Mouse (Mus musculus) stomach, embryonic 14.5 days (tissue): ENCODE results near the gene Fen1. TPM values are rescaled to one million over a fixed set of nuclear protein-coding genes. Genes with fewer than 3 reads are reported as not detected.
"Not testable (repeated sequence)": the region's sequence is repeated elsewhere in the genome, so short reads cannot be mapped to it uniquely, and the experiment has no call there.

ENCODE experiments used
- ATAC-seq: fragments of 200-750 bp; cut with Nextera tagmentation; 2 replicates; pipeline ENCODE4 v1.8.0; 2017; ENCODE audit warnings: low read depth, moderate TSS enrichment; ENCODE audit not compliant: insufficient number of reproducible peaks, insufficient read depth, low FRiP score
- H3K27ac ChIP-seq: fragments of 300-500 bp; sonication (generic); 2 replicates; pipeline ENCODE4 v1.5.1; 2014; ENCODE audit warnings: mild to moderate bottlenecking, low read length, moderate library complexity, mixed read lengths
- H3K27me3 ChIP-seq: fragments of 300-500 bp; sonication (generic); 2 replicates; pipeline ENCODE4 v1.6.1; 2014; ENCODE audit warnings: low read length, control low read depth, mixed read lengths; ENCODE audit not compliant: control insufficient read depth, insufficient read depth
- H3K36me3 ChIP-seq: fragments of 300-500 bp; sonication (generic); 2 replicates; pipeline ENCODE4 v1.6.1; 2014; ENCODE audit warnings: mild to moderate bottlenecking, control low read depth, low read length, moderate library complexity, mixed read lengths; ENCODE audit not compliant: control insufficient read depth, insufficient read depth
- H3K4me1 ChIP-seq: fragments of 300-500 bp; sonication (generic); 2 replicates; pipeline ENCODE4 v1.6.1; 2014; ENCODE audit warnings: low read length, control low read depth, mixed read lengths; ENCODE audit not compliant: control insufficient read depth, insufficient read depth
- H3K4me2 ChIP-seq: fragments of 300-500 bp; sonication (generic); replicated peaks from 2 replicates; pipeline ENCODE4 v1.6.1; 2014; ENCODE audit warnings: low read depth, low read length, control low read depth
- H3K4me3 ChIP-seq: fragments of 300-500 bp; sonication (generic); 2 replicates; pipeline ENCODE4 v1.5.1; 2014; ENCODE audit warnings: low read depth, low read length, control low read depth
- H3K9ac ChIP-seq: fragments of 300-500 bp; sonication (generic); replicated peaks from 2 replicates; pipeline ENCODE4 v1.6.1; 2014; ENCODE audit warnings: low read depth, mild to moderate bottlenecking, control low read depth, low read length, moderate library complexity, mixed read lengths
- H3K9me3 ChIP-seq: fragments of 300-500 bp; sonication (generic); 2 replicates; pipeline ENCODE4 v1.6.1; 2016; ENCODE audit warnings: low read depth, low read length, control low read depth; ENCODE audit not compliant: control insufficient read depth
- WGBS: fragments of 180-500 bp; shearing (Covaris S2); extraction: QIAGEN DNeasy Blood & Tissue Kit; methylation state at CpG from one replicate; pipeline ENCODE4 v1.1.7; 2014; 5-methylcytosine and 5-hydroxymethylcytosine counted together
- microRNA-seq: library from miRNA; unstranded; fragments of <30 nt; microRNA quantifications from one replicate; pipeline ENCODE4, GENCODE M21; 2016
- polyA plus RNA-seq: library from polyadenylated mRNA; unstranded; fragments of >200 nt; fragmentation: Nextera tagmentation; extraction: Ambion mirVana; gene quantifications from 2 replicates; pipeline ENCODE4 v1.2.1, GENCODE M21; 2014

Gene Fen1
- polyA plus RNA-seq, 1 experiment from 2014 or later = 65.1 TPM

DNA sequence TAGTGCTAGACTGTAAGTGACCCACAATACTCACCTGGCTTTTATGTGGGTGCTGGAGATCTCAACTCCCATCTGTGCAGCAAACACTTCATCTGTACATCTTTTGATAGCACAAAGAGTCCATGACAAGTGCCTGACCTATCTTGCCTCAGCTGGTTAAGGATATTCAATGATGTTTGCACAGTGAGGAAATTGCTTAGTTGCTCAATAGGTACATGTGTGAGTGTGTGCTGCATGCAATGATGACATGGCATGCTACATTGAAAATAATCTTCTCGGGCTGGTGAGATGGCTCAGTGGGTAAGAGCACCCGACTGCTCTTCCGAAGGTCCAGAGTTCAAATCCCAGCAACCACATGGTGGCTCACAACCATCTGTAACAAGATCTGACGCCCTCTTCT is 38.0 kb downstream of the Fen1 start:
- not testable (repeated sequence) for H3K9ac ChIP-seq, H3K4me2 ChIP-seq, H3K4me1 ChIP-seq, H3K36me3 ChIP-seq, H3K9me3 ChIP-seq, H3K27me3 ChIP-seq, H3K27ac ChIP-seq, H3K4me3 ChIP-seq, ATAC-seq
- WGBS = 81% methylated on average over 4 of the region's 4 CpGs

- ATAC-seq = no peak
- H3K36me3 ChIP-seq = no peaks in the 10 kb centered on the region
- H3K9ac ChIP-seq = no peak overlapping the region
- H3K9me3 ChIP-seq = no peaks in the 10 kb centered on the region
- no peaks in the 10 kb centered on the region for H3K27me3 ChIP-seq
- H3K4me3 ChIP-seq = no peak overlapping the region
- WGBS = 87% methylated on average over 3 of the region's 3 CpGs
- H3K27ac ChIP-seq = no peak overlapping the region
- H3K4me2 ChIP-seq = no peak overlapping the region
- H3K4me1 ChIP-seq = no peaks in the 10 kb centered on the region
Observed at GRCm38 (mm10) chr19:10163896-10164295, 40.1 kb downstream of the Fen1 start.

DNA sequence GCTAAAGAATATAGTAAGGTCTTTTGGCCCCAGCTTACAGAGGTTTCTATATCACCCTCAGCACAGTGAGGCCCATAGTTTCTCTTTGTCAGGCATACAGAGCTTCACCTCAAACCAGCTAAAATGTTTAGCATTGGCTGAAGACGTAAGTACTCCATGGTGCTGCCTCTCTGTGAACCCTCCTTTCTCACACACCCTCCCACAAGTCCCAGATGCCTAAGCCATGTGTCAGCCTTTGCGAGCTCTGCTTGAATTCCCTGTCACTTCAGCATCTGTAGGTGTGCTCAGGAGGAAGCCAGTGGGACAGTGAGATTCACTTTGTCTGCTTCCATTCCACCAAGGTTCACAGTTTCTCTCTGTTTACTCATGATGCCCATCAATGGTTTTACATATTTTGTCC is 46.2 kb downstream of the Fen1 start:
- H3K9me3 ChIP-seq = no peaks in the 10 kb centered on the region
- no peaks in the 10 kb centered on the region for H3K27me3 ChIP-seq
- ATAC-seq = no peak
- H3K4me3 ChIP-seq = no peak overlapping the region
- no peak overlapping the region for H3K4me2 ChIP-seq
- 48% methylated on average over 2 of the region's 2 CpGs for WGBS
- no peak overlapping the region for H3K27ac ChIP-seq
- no peaks in the 10 kb centered on the region for H3K4me1 ChIP-seq
- no peaks in the 10 kb centered on the region for H3K36me3 ChIP-seq
- no peak overlapping the region for H3K9ac ChIP-seq

DNA sequence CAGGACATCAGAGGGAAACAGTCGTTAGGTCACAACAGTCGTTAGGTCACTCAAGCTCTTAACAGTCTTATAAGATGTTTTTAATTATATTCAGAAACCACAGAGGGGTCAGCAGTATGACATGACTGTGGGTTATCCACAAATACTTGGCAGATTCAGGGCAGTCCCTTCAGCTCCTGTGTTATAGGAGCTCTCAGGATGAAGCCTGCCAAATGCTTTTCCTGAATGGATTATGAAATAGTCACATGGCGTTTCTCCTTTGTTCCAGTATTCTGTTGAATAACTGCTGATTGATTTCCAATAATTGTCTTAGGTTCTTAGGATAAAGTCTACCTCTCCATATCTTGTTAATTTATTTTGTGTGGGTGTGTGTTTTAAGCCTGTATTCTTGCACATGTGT is 54.8 kb downstream of the Fen1 start:
- no peaks in the 10 kb centered on the region for H3K4me1 ChIP-seq
- ATAC-seq = no peak
- 75% methylated on average over 3 of the region's 3 CpGs for WGBS
- no peak overlapping the region for H3K9ac ChIP-seq
- no peak overlapping the region for H3K4me3 ChIP-seq
- no peak overlapping the region for H3K4me2 ChIP-seq
- no peaks in the 10 kb centered on the region for H3K36me3 ChIP-seq
- no peaks in the 10 kb centered on the region for H3K9me3 ChIP-seq
- no peaks in the 10 kb centered on the region for H3K27me3 ChIP-seq
- H3K27ac ChIP-seq = peak overlapping the region; percentile 23; the same call in 1 of the 2 replicates

Small RNA genes lying within 50 kb of the gene (microRNA-seq; reads per million reads assigned to microRNA genes)
- gene Mir6993 = not detected

Other genes with a start within 250 kb of the Fen1 start
- gene Fth1, start 223.6 kb downstream of the Fen1 start, polyA plus RNA-seq = 1,491 and 1,524 TPM in 2 replicates
- gene Best1, start 202.5 kb downstream of the Fen1 start, polyA plus RNA-seq = 0.35 and 0.72 TPM in 2 replicates
- 26.0 and 28.6 TPM in 2 replicates for gene Rab3il1, start 202.5 kb downstream of the Fen1 start, polyA plus RNA-seq
- gene Fads3, start 162.6 kb downstream of the Fen1 start, polyA plus RNA-seq = 9.1 and 11.2 TPM in 2 replicates
- gene Fads2, start 102.4 kb downstream of the Fen1 start, polyA plus RNA-seq = 49.1 and 54.5 TPM in 2 replicates
- gene Fads1, start 21.3 kb downstream of the Fen1 start, polyA plus RNA-seq = 112 and 114 TPM in 2 replicates
- gene Tmem258, start 155 bp downstream of the Fen1 start, polyA plus RNA-seq = 453 and 489 TPM in 2 replicates
- gene Myrf, start 36.6 kb upstream of the Fen1 start, polyA plus RNA-seq = 27.6 and 28.4 TPM in 2 replicates
- 2.9 and 3.5 TPM in 2 replicates for gene Dagla, start 100.7 kb upstream of the Fen1 start, polyA plus RNA-seq
- 1.2 and 1.6 TPM in 2 replicates for gene Syt7, start 184.9 kb upstream of the Fen1 start, polyA plus RNA-seq